Mouse (Mus musculus): ENCODE measurements around the gene Mnt.

Gene Mnt

GRCm38 (mm10) chr11:74850998-74851661 lies 20.4 kb downstream of the Mnt start:
- no peak for DNase-seq

- no peak for DNase-seq
Measured at GRCm38 (mm10) chr11:74857756-74858155, 27.0 kb downstream of the Mnt start.

GRCm38 (mm10) chr11:74862129-74862528 lies 31.4 kb downstream of the Mnt start:
- no peak for DNase-seq

- DNase-seq = no peak
Measured at GRCm38 (mm10) chr11:74863471-74863870, 32.8 kb downstream of the Mnt start.

- no peak for DNase-seq
Measured at GRCm38 (mm10) chr11:74864421-74864820, 33.7 kb downstream of the Mnt start.

- DNase-seq = no peak
Measured at GRCm38 (mm10) chr11:74865252-74865651, 34.5 kb downstream of the Mnt start.

GRCm38 (mm10) chr11:74866640-74867039 lies 35.9 kb downstream of the Mnt start:
- DNase-seq = peak; percentile 33

- no peak for DNase-seq
Measured at GRCm38 (mm10) chr11:74867181-74867580, 36.5 kb downstream of the Mnt start.

GRCm38 (mm10) chr11:74868046-74868760 lies 37.5 kb downstream of the Mnt start:
- DNase-seq = no peak

- no peak for DNase-seq
Measured at GRCm38 (mm10) chr11:74869603-74870002, 38.9 kb downstream of the Mnt start.

GRCm38 (mm10) chr11:74870544-74870943 lies 39.8 kb downstream of the Mnt start:
- DNase-seq = no peak

GRCm38 (mm10) chr11:74870991-74871622 lies 40.4 kb downstream of the Mnt start:
- peak; percentile 70 for DNase-seq

GRCm38 (mm10) chr11:74874630-74875029 lies 43.9 kb downstream of the Mnt start:
- peak; percentile 51 for DNase-seq

GRCm38 (mm10) chr11:74876801-74877200 lies 46.1 kb downstream of the Mnt start:
- peak; percentile 59 for DNase-seq

GRCm38 (mm10) chr11:74880999-74881398 lies 50.3 kb downstream of the Mnt start:
- DNase-seq = no peak

- no peak for DNase-seq
Measured at GRCm38 (mm10) chr11:74881979-74882378, 51.3 kb downstream of the Mnt start.

GRCm38 (mm10) chr11:74883098-74883497 lies 52.4 kb downstream of the Mnt start:
- DNase-seq = no peak

- DNase-seq = no peak
Measured at GRCm38 (mm10) chr11:74894619-74895018, 63.9 kb downstream of the Mnt start.
